Mouse (Mus musculus): ENCODE data around the gene Tmsb15l. TPM values are rescaled to one million over a fixed set of nuclear protein-coding genes. Genes with fewer than 3 reads are reported as not detected.

The Tmsb15l gene
- total RNA-seq (2023; ENCODE audit: inconsistent age), result 1.4 to 2.4 TPM in 2 of 4 replicates, not detected in the others

GRCm38 (mm10) chrX:136976424-136977084 lies at the start of gene Tmsb15l, which contains the start of gene Tmsb15b1:
Tmsb15l (minus strand) TSS chrX:136976869.
Tmsb15b1 (minus strand) TSS chrX:136976874.

DNA sequence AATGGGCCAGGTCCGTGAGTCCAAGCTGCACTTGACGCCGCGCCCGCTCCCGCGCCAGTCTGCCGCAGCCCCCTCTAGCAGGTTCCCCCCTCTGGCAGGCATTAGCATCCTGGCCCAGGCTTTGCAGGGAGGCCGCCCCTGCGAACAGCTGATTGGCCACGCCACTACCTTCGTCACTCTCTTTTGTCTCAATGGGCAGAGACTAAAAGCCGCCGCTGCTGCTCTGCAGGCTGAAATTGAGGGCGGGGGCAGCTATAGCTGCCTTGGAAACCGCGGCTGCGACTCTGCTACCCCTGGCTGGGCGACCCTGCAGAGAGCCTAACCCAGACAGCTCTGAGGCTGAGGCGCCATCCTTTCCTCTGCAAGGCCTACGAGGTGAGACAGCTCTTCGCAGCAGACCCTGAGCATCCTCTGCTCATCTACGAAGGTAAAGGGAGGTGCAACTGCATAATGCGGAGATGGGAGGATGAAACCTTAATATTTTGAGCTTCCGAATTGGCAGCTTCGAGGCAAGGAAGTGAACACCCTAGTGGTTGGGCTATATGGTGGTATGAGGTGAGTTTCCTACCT lies 16.4 kb upstream of the Tmsb15l start, which contains the start of gene Zcchc18:
Gene Zcchc18 (plus strand): TSS at position 178 of the 570 bp plus-strand sequence.

DNA sequence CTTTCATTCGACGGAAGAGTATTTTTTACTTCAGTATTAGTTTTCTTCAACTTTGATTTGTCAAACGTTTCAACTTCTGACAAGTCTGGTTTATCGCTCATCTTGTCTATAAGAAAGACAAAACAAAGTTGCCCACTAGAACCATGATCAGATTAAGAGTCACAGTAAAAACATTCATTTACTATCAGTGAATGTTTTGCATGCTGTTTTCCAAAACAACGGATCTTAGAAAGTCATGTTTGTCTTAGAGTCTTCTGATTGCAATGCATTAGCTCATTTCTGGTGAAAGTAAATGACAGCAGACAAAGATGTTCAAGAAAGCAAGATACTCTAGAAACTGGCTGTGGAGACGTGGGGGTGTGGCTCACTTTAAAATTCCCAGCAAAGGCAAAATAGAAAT lies 1.3 kb downstream of the Tmsb15l start, which contains the start of gene Tmsb15b2:
Gene Tmsb15b2 (minus strand): TSS at position 101 of the 400 bp plus-strand sequence.

DNA sequence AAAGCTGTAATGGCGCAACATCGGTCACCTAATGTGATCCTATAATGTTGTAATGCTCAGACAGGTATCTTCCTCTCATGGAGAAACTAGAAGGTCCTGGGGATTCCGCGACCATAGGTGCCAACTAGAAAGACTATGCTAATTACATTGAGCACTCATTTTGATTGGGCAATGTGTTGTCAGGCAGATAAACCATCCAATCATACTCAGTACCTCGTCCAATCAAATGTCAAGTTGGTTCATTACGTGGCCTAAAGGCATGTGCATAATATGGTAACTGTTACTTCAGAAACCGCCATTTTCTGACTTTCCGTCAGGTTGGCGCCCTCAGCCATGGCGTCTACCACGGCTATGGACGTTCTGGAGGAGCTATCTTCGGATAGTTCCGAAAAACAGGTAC lies 49.6 kb downstream of the Tmsb15l start, which contains the start of gene H2bfm:
Gene H2bfm (plus strand): TSS at position 295 of the 400 bp plus-strand sequence.

Other genes with a start within 250 kb of the Tmsb15l start
- gene Morf4l2, start 233.2 kb downstream of the Tmsb15l start, total RNA-seq (2023; ENCODE audit: inconsistent age), result 122 to 138 TPM (median 129 TPM) in 4 replicates
- not detected in 4 replicates for gene Glra4, start 196.7 kb downstream of the Tmsb15l start, total RNA-seq (2023; ENCODE audit: inconsistent age)
- 5.0 to 6.9 TPM (median 5.6 TPM) in 4 replicates for gene Plp1, start 154.2 kb downstream of the Tmsb15l start, total RNA-seq (2023; ENCODE audit: inconsistent age)
- not detected in 4 replicates for gene Rab9b, start 108.1 kb downstream of the Tmsb15l start, total RNA-seq (2023; ENCODE audit: inconsistent age)
- not detected in 4 replicates for gene H2bfm, start 49.5 kb downstream of the Tmsb15l start, total RNA-seq (2023; ENCODE audit: inconsistent age)
- gene Tmsb15b2, start 1.4 kb downstream of the Tmsb15l start, total RNA-seq (2023; ENCODE audit: inconsistent age), result 12.0 to 30.5 TPM (median 22.0 TPM) in 4 replicates
- 3.0 to 8.4 TPM (median 5.0 TPM) in 4 replicates for gene Tmsb15b1, start within 50 bp of the Tmsb15l start, total RNA-seq (2023; ENCODE audit: inconsistent age)
- gene Zcchc18, start 16.3 kb upstream of the Tmsb15l start, total RNA-seq (2023; ENCODE audit: inconsistent age), result 17.4 to 21.8 TPM (median 17.8 TPM) in 4 replicates
- 49.5 to 63.8 TPM (median 54.1 TPM) in 4 replicates for gene Slc25a53, start 61.4 kb upstream of the Tmsb15l start, total RNA-seq (2023; ENCODE audit: inconsistent age)
- 5.7 to 7.4 TPM (median 6.0 TPM) in 4 replicates for gene Fam199x, start 72.7 kb upstream of the Tmsb15l start, total RNA-seq (2023; ENCODE audit: inconsistent age)
- gene Esx1, start 145.2 kb upstream of the Tmsb15l start, total RNA-seq (2023; ENCODE audit: inconsistent age), result not detected in 4 replicates